Mouse (Mus musculus): ENCODE measurements at regions not wholly inside any gene's neighbourhood (a gene's known extent, or its start where the extent isn't known, plus 50 kb on each side); places are given as distances from the start of the nearest gene placed in this dataset.

DNA sequence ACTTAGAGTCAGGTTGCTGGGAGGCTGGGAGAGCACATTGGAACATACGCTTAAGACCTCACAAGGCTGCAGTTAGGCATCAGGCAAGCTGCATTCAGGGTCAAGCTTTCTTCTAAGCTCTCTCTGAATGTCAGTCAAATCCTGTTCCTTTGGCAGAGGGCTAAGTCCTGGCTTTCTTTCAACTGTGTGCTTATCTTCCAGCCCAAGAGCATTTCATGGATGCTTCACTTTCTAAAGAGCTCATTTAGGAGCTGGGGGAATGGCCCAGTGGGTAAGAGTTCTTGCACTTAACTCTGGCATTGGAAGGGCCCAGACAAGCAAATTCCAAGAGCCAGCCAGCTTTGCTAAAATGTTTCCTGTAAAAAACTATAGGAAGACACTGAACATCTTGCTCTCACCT lies 70.3 kb upstream of the Tbl1xr1 start:
- TF ChIP-seq CTCF (IDR thresholded peaks at IDR 0.05; ENCODE audit: low read depth) (no peak), EP300 (optimal IDR thresholded peaks at IDR 0.05) (no peak)
